Comparison of ENCODE assay signal across 14 mouse cellular contexts in the genomic region with DNA sequence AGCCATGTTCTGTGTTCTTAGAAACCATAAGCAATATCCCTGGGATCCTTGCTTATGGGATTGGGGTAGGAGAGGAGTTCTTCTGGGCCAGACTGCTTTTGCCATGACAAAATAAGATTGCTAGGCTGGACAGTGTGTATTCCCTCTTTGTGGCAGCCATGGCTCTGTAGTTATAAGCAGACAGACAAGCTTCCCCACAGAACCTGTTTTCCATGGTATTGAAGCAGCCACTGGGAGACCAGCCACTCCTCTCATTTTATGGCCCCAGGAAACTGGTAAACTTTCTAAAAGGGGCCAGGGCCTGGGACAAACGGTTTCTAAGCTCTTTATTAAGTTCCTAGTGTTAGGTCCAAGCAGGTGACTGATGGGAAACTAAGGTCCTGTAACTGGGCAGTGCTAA.
"Had no signal": no experiment of that assay in that cellular context is flagged by ENCODE, and none has a peak within 500 bp of the region (broad histone marks: within the 10 kb centered on the region; RNA-seq: fewer than 3 reads in every experiment).

No protein-coding gene starts in this region.

- DNase-seq: kidney, adult 18-20 months; kidney, postnatal 10 days; kidney, postnatal 4 days; left cerebral cortex, postnatal 4 days; liver; liver, embryonic 13.5 days; liver, postnatal 0 days; lung, postnatal 14 days; midbrain, embryonic 14.5 days had no signal

- H3K36me3 ChIP-seq: liver, embryonic 13.5 days had no signal

- H3K9me3 ChIP-seq: liver, embryonic 13.5 days; lung, embryonic 15.5 days; neural tube, embryonic 12.5 days had no signal

- H3K27me3 ChIP-seq: liver, embryonic 13.5 days; lung, embryonic 15.5 days; neural tube, embryonic 12.5 days had no signal

- H3K27ac ChIP-seq: liver, embryonic 13.5 days; lung, embryonic 15.5 days; macrophage; neural tube, embryonic 12.5 days; stomach, postnatal 0 days had no signal

- H3K4me2 ChIP-seq: liver, embryonic 13.5 days; lung, embryonic 15.5 days; neural tube, embryonic 12.5 days had no signal

- H3K4me3 ChIP-seq: layer of hippocampus, adult 2 months; liver, embryonic 13.5 days; lung, embryonic 15.5 days; neural tube, embryonic 12.5 days had no signal

- H3K4me1 ChIP-seq: liver, embryonic 13.5 days; neural tube, embryonic 12.5 days had no signal

- H3K9ac ChIP-seq: liver, embryonic 13.5 days; liver, postnatal 0 days; lung, embryonic 15.5 days; neural tube, embryonic 12.5 days had no signal

- ATAC-seq: liver, postnatal 0 days had no signal
